Mouse (Mus musculus) heart, postnatal 10 days (tissue): ENCODE measurements around the gene Smyd3. TPM values are rescaled to one million over a fixed set of nuclear protein-coding genes. Genes with fewer than 3 reads are reported as not detected.

Experiments
- DNase-seq, 2 experiments: peaks; one replicate each; pipeline ENCODE4 v3.0.0; 2021
- intact Hi-C: fragments of 180-260 bp; cut with DNase I; formaldehyde crosslinking; loops from one replicate; pipeline ENCODE4 v1.15.1; 2025
- total RNA-seq, 2 experiments: library from RNA; stranded (reverse); gene quantifications; 2 replicates each; pipeline ENCODE4 v1.2.3; 2021

Gene Smyd3
- total RNA-seq, 2 experiments from 2014 or later = 5.8 to 6.7 TPM

- intact Hi-C loops = no loop called here
- DNase-seq = no peak
Measured at GRCm38 (mm10) chr1:179240663-179241279, 277.1 kb downstream of the Smyd3 start.

GRCm38 (mm10) chr1:179238639-179239038 lies 279.2 kb downstream of the Smyd3 start:
- no peak for DNase-seq
- intact Hi-C loops = no loop called here

GRCm38 (mm10) chr1:179237989-179238388 lies 279.9 kb downstream of the Smyd3 start:
- intact Hi-C loops = no loop called here
- no peak for DNase-seq

- no peak for DNase-seq
- intact Hi-C loops = no loop called here
Measured at GRCm38 (mm10) chr1:179236217-179236840, 281.5 kb downstream of the Smyd3 start.

GRCm38 (mm10) chr1:179231777-179232661 lies 285.8 kb downstream of the Smyd3 start:
- intact Hi-C loops = loop anchor here (2.0 to 5.0 kb wide), 3 partner anchors 80 to 705 kb away; no protein-coding TSS in a partner anchor
- peak; percentile 71 to 79 for DNase-seq

GRCm38 (mm10) chr1:179229515-179229914 lies 288.3 kb downstream of the Smyd3 start:
- intact Hi-C loops = no loop called here
- no peak for DNase-seq

GRCm38 (mm10) chr1:179220290-179220689 lies 297.6 kb downstream of the Smyd3 start:
- intact Hi-C loops = no loop called here
- no peak for DNase-seq

- intact Hi-C loops = no loop called here
Measured at GRCm38 (mm10) chr1:179218061-179218460, 299.8 kb downstream of the Smyd3 start.

GRCm38 (mm10) chr1:179217036-179217435 lies 300.8 kb downstream of the Smyd3 start:
- no peak for DNase-seq
- intact Hi-C loops = no loop called here

More at GRCm38 (mm10) chr1:179218061-179218460, 299.8 kb downstream of the Smyd3 start:
- DNase-seq = no peak

GRCm38 (mm10) chr1:179213381-179213780 lies 304.5 kb downstream of the Smyd3 start:
- DNase-seq = no peak
- intact Hi-C loops = no loop called here

GRCm38 (mm10) chr1:179212295-179212694 lies 305.5 kb downstream of the Smyd3 start:
- intact Hi-C loops = no loop called here
- no peak for DNase-seq

- DNase-seq = no peak
- intact Hi-C loops = no loop called here
Measured at GRCm38 (mm10) chr1:179211313-179211712, 306.5 kb downstream of the Smyd3 start.

GRCm38 (mm10) chr1:179207846-179208595 lies 309.8 kb downstream of the Smyd3 start:
- intact Hi-C loops = no loop called here
- no peak for DNase-seq

- no peak for DNase-seq
- intact Hi-C loops = no loop called here
Measured at GRCm38 (mm10) chr1:179207180-179207741, 310.6 kb downstream of the Smyd3 start.

- intact Hi-C loops = no loop called here
- no peak for DNase-seq
Measured at GRCm38 (mm10) chr1:179198517-179199200, 319.2 kb downstream of the Smyd3 start.

- intact Hi-C loops = no loop called here
- DNase-seq = peak in 1 of 2 experiments; percentile 18
Measured at GRCm38 (mm10) chr1:179197821-179198516, 319.9 kb downstream of the Smyd3 start.

- intact Hi-C loops = no loop called here
Measured at GRCm38 (mm10) chr1:179197156-179197555, 320.7 kb downstream of the Smyd3 start.

GRCm38 (mm10) chr1:179196422-179196821 lies 321.4 kb downstream of the Smyd3 start:
- intact Hi-C loops = no loop called here
- DNase-seq = no peak

More at GRCm38 (mm10) chr1:179197156-179197555, 320.7 kb downstream of the Smyd3 start:
- DNase-seq = no peak

- DNase-seq = no peak
- intact Hi-C loops = no loop called here
Measured at GRCm38 (mm10) chr1:179192781-179193180, 325.1 kb downstream of the Smyd3 start.
